Mouse (Mus musculus): ENCODE data around the gene Tet3. TPM values are rescaled to one million over a fixed set of nuclear protein-coding genes. Genes with fewer than 3 reads are reported as not detected.

Gene Tet3
- polyA plus RNA-seq, 1 experiment from 2014 or later, result 30.5 TPM

GRCm38 (mm10) chr6:83439781-83440180, 19.1 kb downstream of the Tet3 start:
- Histone ChIP-seq H3K4me2 (replicated peaks; ENCODE audit: low read depth, low read length) (peak overlapping the region; percentile 77), H3K4me1 (ENCODE audit: insufficient read depth, low read depth, low read length) (peaks cover 39% of the 10 kb centered on the region), H3K9me3 (ENCODE audit: low read length) (no peaks in the 10 kb centered on the region), H3K9ac (replicated peaks; ENCODE audit: low read depth) (no peak overlapping the region), H3K27me3 (replicated peaks; ENCODE audit: insufficient read depth, low read length) (no peaks in the 10 kb centered on the region), H3K36me3 (ENCODE audit: insufficient read depth, low read length) (no peaks in the 10 kb centered on the region), H3K4me3 (ENCODE audit: low read depth, low read length) (peak overlapping the region; percentile 68; the same call in 1 of the 2 replicates), H3K27ac (ENCODE audit: low read length) (peak overlapping the region; percentile 20; the same call in 1 of the 2 replicates)
- 52% methylated on average over 5 of the region's 5 CpGs for WGBS
- DNase-seq (ENCODE audit: low spot score) (no peak), ATAC-seq (no peak)
- no peak for TF ChIP-seq CTCF (IDR thresholded peaks at IDR 0.05)

- ATAC-seq, result no peak
- 78% methylated on average over 13 of the region's 13 CpGs for WGBS
- no peaks in the 10 kb centered on the region for H3K36me3 ChIP-seq (ENCODE audit: insufficient read depth, low read length)
- peaks cover 34% of the 10 kb centered on the region for H3K4me1 ChIP-seq (ENCODE audit: insufficient read depth, low read depth, low read length)
- TF ChIP-seq EP300 (IDR thresholded peaks at IDR 0.05), result no peak
- no peak for TF ChIP-seq CTCF (IDR thresholded peaks at IDR 0.05)
- H3K9ac ChIP-seq (replicated peaks; ENCODE audit: low read depth), result no peak overlapping the region
- no peaks in the 10 kb centered on the region for H3K27me3 ChIP-seq (replicated peaks; ENCODE audit: insufficient read depth, low read length)
- no peak for DNase-seq (ENCODE audit: low spot score)
- H3K4me3 ChIP-seq (ENCODE audit: low read depth, low read length), result no peak overlapping the region
- H3K27ac ChIP-seq (ENCODE audit: low read length), result peak overlapping the region; percentile 20; the same call in 1 of the 2 replicates
- H3K4me2 ChIP-seq (replicated peaks; ENCODE audit: low read depth, low read length), result peak overlapping the region; percentile 77
- no peaks in the 10 kb centered on the region for H3K9me3 ChIP-seq (ENCODE audit: low read length)
Measured at GRCm38 (mm10) chr6:83439119-83439767, 19.6 kb downstream of the Tet3 start.

- DNase-seq (ENCODE audit: low spot score) (no peak), ATAC-seq (no peak)
- H3K36me3 ChIP-seq (ENCODE audit: insufficient read depth, low read length), result no peaks in the 10 kb centered on the region
- no peak overlapping the region for H3K4me3 ChIP-seq (ENCODE audit: low read depth, low read length)
- no peaks in the 10 kb centered on the region for H3K9me3 ChIP-seq (ENCODE audit: low read length)
- WGBS, result 81% methylated on average over 3 of the region's 3 CpGs
- TF ChIP-seq CTCF (IDR thresholded peaks at IDR 0.05), result no peak
- TF ChIP-seq EP300 (IDR thresholded peaks at IDR 0.05), result no peak
- peaks cover 32% of the 10 kb centered on the region for H3K4me1 ChIP-seq (ENCODE audit: insufficient read depth, low read depth, low read length)
- H3K4me2 ChIP-seq (replicated peaks; ENCODE audit: low read depth, low read length), result 0 out of 2 replicates have a peak overlapping the region, but pooled peaks have one; percentile 77
- H3K27ac ChIP-seq (ENCODE audit: low read length), result no peak overlapping the region
- no peak overlapping the region for H3K9ac ChIP-seq (replicated peaks; ENCODE audit: low read depth)
- no peaks in the 10 kb centered on the region for H3K27me3 ChIP-seq (replicated peaks; ENCODE audit: insufficient read depth, low read length)
Measured at GRCm38 (mm10) chr6:83438584-83438983, 20.3 kb downstream of the Tet3 start.

- Histone ChIP-seq H3K4me2 (replicated peaks; ENCODE audit: low read depth, low read length) (no peak overlapping the region), H3K4me1 (ENCODE audit: insufficient read depth, low read depth, low read length) (peaks cover 28% of the 10 kb centered on the region)
- WGBS, result 51% methylated on average over 3 of the region's 3 CpGs
Measured at GRCm38 (mm10) chr6:83437802-83438201, 21.1 kb downstream of the Tet3 start.

GRCm38 (mm10) chr6:83437225-83437624, 21.7 kb downstream of the Tet3 start:
- no peak for TF ChIP-seq CTCF (IDR thresholded peaks at IDR 0.05)
- TF ChIP-seq EP300 (IDR thresholded peaks at IDR 0.05), result no peak
- DNase-seq (ENCODE audit: low spot score), result no peak

More at GRCm38 (mm10) chr6:83437802-83438201, 21.1 kb downstream of the Tet3 start:
- Histone ChIP-seq H3K9me3 (ENCODE audit: low read length) (no peaks in the 10 kb centered on the region), H3K27ac (ENCODE audit: low read length) (no peak overlapping the region), H3K4me3 (ENCODE audit: low read depth, low read length) (no peak overlapping the region), H3K27me3 (replicated peaks; ENCODE audit: insufficient read depth, low read length) (no peaks in the 10 kb centered on the region), H3K36me3 (ENCODE audit: insufficient read depth, low read length) (no peaks in the 10 kb centered on the region), H3K9ac (replicated peaks; ENCODE audit: low read depth) (no peak overlapping the region)
- DNase-seq (ENCODE audit: low spot score), result no peak
- no peak for ATAC-seq
- TF ChIP-seq EP300 (IDR thresholded peaks at IDR 0.05) (no peak), CTCF (IDR thresholded peaks at IDR 0.05) (no peak)

GRCm38 (mm10) chr6:83436547-83436946, 22.3 kb downstream of the Tet3 start:
- Histone ChIP-seq H3K9ac (replicated peaks; ENCODE audit: low read depth) (no peak overlapping the region), H3K4me1 (ENCODE audit: insufficient read depth, low read depth, low read length) (peaks cover 21% of the 10 kb centered on the region), H3K4me2 (replicated peaks; ENCODE audit: low read depth, low read length) (no peak overlapping the region), H3K9me3 (ENCODE audit: low read length) (no peaks in the 10 kb centered on the region), H3K27me3 (replicated peaks; ENCODE audit: insufficient read depth, low read length) (no peaks in the 10 kb centered on the region), H3K36me3 (ENCODE audit: insufficient read depth, low read length) (no peaks in the 10 kb centered on the region), H3K4me3 (ENCODE audit: low read depth, low read length) (no peak overlapping the region), H3K27ac (ENCODE audit: low read length) (no peak overlapping the region)
- DNase-seq (ENCODE audit: low spot score), result no peak
- no peak for TF ChIP-seq EP300 (IDR thresholded peaks at IDR 0.05)
- TF ChIP-seq CTCF (IDR thresholded peaks at IDR 0.05), result no peak
- 77% methylated on average over 4 of the region's 4 CpGs for WGBS
- ATAC-seq, result no peak

More at GRCm38 (mm10) chr6:83437225-83437624, 21.7 kb downstream of the Tet3 start:
- Histone ChIP-seq H3K36me3 (ENCODE audit: insufficient read depth, low read length) (no peaks in the 10 kb centered on the region), H3K4me2 (replicated peaks; ENCODE audit: low read depth, low read length) (no peak overlapping the region), H3K27ac (ENCODE audit: low read length) (no peak overlapping the region), H3K27me3 (replicated peaks; ENCODE audit: insufficient read depth, low read length) (no peaks in the 10 kb centered on the region), H3K9me3 (ENCODE audit: low read length) (no peaks in the 10 kb centered on the region), H3K9ac (replicated peaks; ENCODE audit: low read depth) (no peak overlapping the region), H3K4me1 (ENCODE audit: insufficient read depth, low read depth, low read length) (peaks cover 23% of the 10 kb centered on the region), H3K4me3 (ENCODE audit: low read depth, low read length) (no peak overlapping the region)
- 83% methylated on average over 3 of the region's 3 CpGs for WGBS
- ATAC-seq, result no peak
